Mouse (Mus musculus) forebrain, postnatal 0 days (tissue): ENCODE results near the gene Scyl2. TPM values are rescaled to one million over a fixed set of nuclear protein-coding genes. Genes with fewer than 3 reads are reported as not detected.
A peak's percentile ranks its signal among the peaks of the same experiment; 100 is the strongest.

ENCODE experiments used
- ATAC-seq: fragments of 200-750 bp; cut with Nextera tagmentation; 2 replicates; pipeline ENCODE4 v1.8.0; 2017; ENCODE audit warnings: mild to moderate bottlenecking, moderate library complexity
- DNase-seq: peaks from one replicate; pipeline ENCODE4 v3.0.0-alpha.2; 2015
- H3K27ac ChIP-seq: fragments of 300-500 bp; sonication (generic); 2 replicates; pipeline ENCODE4 v1.5.1; 2014; ENCODE audit warnings: low read depth, mild to moderate bottlenecking, antibody characterized with exemption, low read length, moderate library complexity, mixed read lengths
- H3K27me3 ChIP-seq: fragments of 300-500 bp; sonication (generic); 2 replicates; pipeline ENCODE4 v1.6.1; 2014; ENCODE audit warnings: mild to moderate bottlenecking, low read length, mixed read lengths; ENCODE audit not compliant: insufficient read depth
- H3K36me3 ChIP-seq: fragments of 300-500 bp; sonication (generic); 2 replicates; pipeline ENCODE4 v1.6.1; 2014; ENCODE audit warnings: mild to moderate bottlenecking, moderate library complexity; ENCODE audit not compliant: insufficient read depth
- H3K4me1 ChIP-seq: fragments of 300-500 bp; sonication (generic); 2 replicates; pipeline ENCODE4 v1.6.1; 2014; ENCODE audit warnings: antibody characterized with exemption; ENCODE audit not compliant: insufficient read depth
- H3K4me2 ChIP-seq: fragments of 300-500 bp; sonication (generic); 2 replicates; pipeline ENCODE4 v1.6.1; 2014; ENCODE audit warnings: low read depth, mild to moderate bottlenecking, moderate library complexity
- H3K4me3 ChIP-seq: fragments of 300-500 bp; sonication (generic); 2 replicates; pipeline ENCODE4 v1.5.1; 2014; ENCODE audit warnings: low read depth, low read length, mixed read lengths
- H3K9ac ChIP-seq: fragments of 300-500 bp; sonication (generic); 2 replicates; pipeline ENCODE4 v1.6.1; 2014; ENCODE audit warnings: mild to moderate bottlenecking
- H3K9me3 ChIP-seq: fragments of 300-500 bp; sonication (generic); 2 replicates; pipeline ENCODE4 v1.6.1; 2016; ENCODE audit warnings: low read length
- CTCF ChIP-seq: sonication (generic); IDR thresholded peaks from 2 replicates; pipeline ENCODE4 v1.5.1; 2016; ENCODE audit warnings: antibody characterized with exemption, control low read depth, low read depth
- WGBS: fragments of 180-500 bp; shearing (Covaris S2); extraction: QIAGEN DNeasy Blood & Tissue Kit; methylation state at CpG from one replicate; pipeline ENCODE4 v1.1.7; 2014; 5-methylcytosine and 5-hydroxymethylcytosine counted together
- polyA plus RNA-seq: library from polyadenylated mRNA; unstranded; fragments of >200 nt; fragmentation: Nextera tagmentation; extraction: Ambion mirVana; gene quantifications from 2 replicates; pipeline ENCODE4 v1.2.1, GENCODE M21; 2015
- total RNA-seq: library from RNA; depleted of rRNA; stranded (reverse); fragments of >200 nt; gene quantifications from 2 replicates; pipeline ENCODE4 v1.2.3, GENCODE M21; 2014

Gene Scyl2
- total and polyA plus RNA-seq, 2 experiments from 2014 or later = 5.9 to 43.9 TPM

- Histone ChIP-seq H3K4me2 (no peak overlapping the region), H3K36me3 (0 out of 2 replicates have a peak, but pooled peaks cover 2% of the 10 kb centered on the region), H3K27ac (no peak overlapping the region), H3K4me3 (no peak overlapping the region), H3K9me3 (no peaks in the 10 kb centered on the region), H3K27me3 (no peaks in the 10 kb centered on the region), H3K4me1 (no peaks in the 10 kb centered on the region), H3K9ac (no peak overlapping the region)
- ATAC-seq = no peak
- 93% methylated on average over 7 of the region's 7 CpGs for WGBS
- TF ChIP-seq CTCF = no peak
- DNase-seq = no peak
Measured at GRCm38 (mm10) chr10:89633736-89634426, 52.2 kb downstream of the Scyl2 start.

- Histone ChIP-seq H3K36me3 (no peaks in the 10 kb centered on the region), H3K9ac (no peak overlapping the region), H3K27ac (no peak overlapping the region), H3K27me3 (no peaks in the 10 kb centered on the region), H3K4me2 (no peak overlapping the region), H3K4me3 (no peak overlapping the region), H3K4me1 (no peaks in the 10 kb centered on the region), H3K9me3 (no peaks in the 10 kb centered on the region)
- no peak for TF ChIP-seq CTCF
- ATAC-seq (no peak), DNase-seq (no peak)
- 76% methylated on average over 4 of the region's 4 CpGs for WGBS
Measured at GRCm38 (mm10) chr10:89633121-89633520, 53.0 kb downstream of the Scyl2 start.

- Histone ChIP-seq H3K4me3 (no peak overlapping the region), H3K27me3 (no peaks in the 10 kb centered on the region), H3K27ac (no peak overlapping the region), H3K9ac (no peak overlapping the region), H3K4me2 (no peak overlapping the region), H3K4me1 (no peaks in the 10 kb centered on the region), H3K9me3 (no peaks in the 10 kb centered on the region), H3K36me3 (no peaks in the 10 kb centered on the region)
- no peak for TF ChIP-seq CTCF
- no peak for DNase-seq
- no peak for ATAC-seq
- WGBS = 72% methylated on average over 5 of the region's 5 CpGs
Measured at GRCm38 (mm10) chr10:89631831-89632230, 54.3 kb downstream of the Scyl2 start.

GRCm38 (mm10) chr10:89630564-89630963 is 55.5 kb downstream of the Scyl2 start:
- no peaks in the 10 kb centered on the region for H3K27me3 ChIP-seq
- DNase-seq = no peak
- H3K27ac ChIP-seq = no peak overlapping the region
- WGBS = 97% methylated on average over 1 of the region's 1 CpGs
- no peak overlapping the region for H3K4me2 ChIP-seq
- H3K4me3 ChIP-seq = no peak overlapping the region
- 0 out of 2 replicates have a peak, but pooled peaks have one; percentile 26 for ATAC-seq
- H3K36me3 ChIP-seq = no peaks in the 10 kb centered on the region
- H3K9ac ChIP-seq = no peak overlapping the region
- TF ChIP-seq CTCF = no peak
- no peaks in the 10 kb centered on the region for H3K4me1 ChIP-seq
- H3K9me3 ChIP-seq = no peaks in the 10 kb centered on the region

- 27% methylated on average over 3 of the region's 3 CpGs for WGBS
- H3K9ac ChIP-seq = no peak overlapping the region
- peak; percentile 93 for ATAC-seq
- H3K4me1 ChIP-seq = no peaks in the 10 kb centered on the region
- H3K4me3 ChIP-seq = no peak overlapping the region
- no peaks in the 10 kb centered on the region for H3K36me3 ChIP-seq
- no peaks in the 10 kb centered on the region for H3K27me3 ChIP-seq
- peak; percentile 90 for DNase-seq
- no peaks in the 10 kb centered on the region for H3K9me3 ChIP-seq
- TF ChIP-seq CTCF = peak; percentile 85
- H3K27ac ChIP-seq = no peak overlapping the region
- no peak overlapping the region for H3K4me2 ChIP-seq
Measured at GRCm38 (mm10) chr10:89630052-89630451, 56.0 kb downstream of the Scyl2 start.

- DNase-seq = no peak
- Histone ChIP-seq H3K4me2 (no peak overlapping the region), H3K9me3 (no peaks in the 10 kb centered on the region), H3K36me3 (no peaks in the 10 kb centered on the region), H3K4me1 (no peaks in the 10 kb centered on the region), H3K4me3 (no peak overlapping the region), H3K9ac (no peak overlapping the region), H3K27me3 (no peaks in the 10 kb centered on the region), H3K27ac (no peak overlapping the region)
- no peak for ATAC-seq
- 89% methylated on average over 2 of the region's 2 CpGs for WGBS
- TF ChIP-seq CTCF = no peak
Measured at GRCm38 (mm10) chr10:89626714-89627113, 59.4 kb downstream of the Scyl2 start.

- 96% methylated on average over 2 of the region's 2 CpGs for WGBS
- ATAC-seq = no peak
Measured at GRCm38 (mm10) chr10:89624196-89624595, 61.9 kb downstream of the Scyl2 start.

More at GRCm38 (mm10) chr10:89624196-89624595, 61.9 kb downstream of the Scyl2 start:
- no peak overlapping the region for H3K9ac ChIP-seq
- H3K27ac ChIP-seq = no peak overlapping the region
- H3K27me3 ChIP-seq = no peaks in the 10 kb centered on the region
- no peak for TF ChIP-seq CTCF
- no peaks in the 10 kb centered on the region for H3K9me3 ChIP-seq
- H3K36me3 ChIP-seq = no peaks in the 10 kb centered on the region
- H3K4me3 ChIP-seq = no peak overlapping the region
- no peak overlapping the region for H3K4me2 ChIP-seq
- no peaks in the 10 kb centered on the region for H3K4me1 ChIP-seq
- no peak for DNase-seq
